Mouse (Mus musculus): ENCODE measurements at regions not wholly inside any gene's neighbourhood (a gene's known extent, or its start where the extent isn't known, plus 50 kb on each side); places are given as distances from the start of the nearest gene placed in this dataset.

GRCm38 (mm10) chr12:27194001-27194400, 148.4 kb downstream of the Sox11 start:
- Histone ChIP-seq H3K4me3 (ENCODE audit: low read depth, low read length) (no peak overlapping the region), H3K27me3 (ENCODE audit: control insufficient read depth, insufficient read depth, low read depth, low read length) (no peaks in the 10 kb centered on the region), H3K4me1 (ENCODE audit: control insufficient read depth, low read depth, low read length) (no peaks in the 10 kb centered on the region), H3K27ac (ENCODE audit: low read length) (no peak overlapping the region), H3K4me2 (ENCODE audit: low read depth, low read length) (no peak overlapping the region), H3K9me3 (replicated peaks; ENCODE audit: control insufficient read depth, low read length) (no peaks in the 10 kb centered on the region), H3K36me3 (ENCODE audit: control insufficient read depth, insufficient read depth) (no peaks in the 10 kb centered on the region), H3K9ac (ENCODE audit: low read depth, low read length) (no peak overlapping the region)
- no peak for ATAC-seq (ENCODE audit: low read depth)

- Histone ChIP-seq H3K9ac (ENCODE audit: low read depth, low read length) (no peak overlapping the region), H3K36me3 (ENCODE audit: control insufficient read depth, insufficient read depth) (no peaks in the 10 kb centered on the region), H3K4me3 (ENCODE audit: low read depth, low read length) (no peak overlapping the region), H3K27ac (ENCODE audit: low read length) (no peak overlapping the region), H3K4me1 (ENCODE audit: control insufficient read depth, low read depth, low read length) (no peaks in the 10 kb centered on the region), H3K9me3 (replicated peaks; ENCODE audit: control insufficient read depth, low read length) (no peaks in the 10 kb centered on the region), H3K27me3 (ENCODE audit: control insufficient read depth, insufficient read depth, low read depth, low read length) (no peaks in the 10 kb centered on the region), H3K4me2 (ENCODE audit: low read depth, low read length) (no peak overlapping the region)
- WGBS (ENCODE audit: insufficient replicate concordance): 67% methylated on average over 6 of the region's 6 CpGs
- no peak for ATAC-seq (ENCODE audit: low read depth)
Measured at GRCm38 (mm10) chr12:27191916-27192315, 150.5 kb downstream of the Sox11 start.

GRCm38 (mm10) chr12:27187480-27187879, 154.9 kb downstream of the Sox11 start:
- no peak for ATAC-seq (ENCODE audit: low read depth)
- H3K4me1 ChIP-seq (ENCODE audit: control insufficient read depth, low read depth, low read length): no peaks in the 10 kb centered on the region
- no peak overlapping the region for H3K4me3 ChIP-seq (ENCODE audit: low read depth, low read length)
- no peak overlapping the region for H3K27ac ChIP-seq (ENCODE audit: low read length)
- 53% methylated on average over 3 of the region's 3 CpGs for WGBS (ENCODE audit: insufficient replicate concordance)
- H3K9me3 ChIP-seq (replicated peaks; ENCODE audit: control insufficient read depth, low read length): no peaks in the 10 kb centered on the region
- H3K36me3 ChIP-seq (ENCODE audit: control insufficient read depth, insufficient read depth): no peaks in the 10 kb centered on the region
- H3K4me2 ChIP-seq (ENCODE audit: low read depth, low read length): no peak overlapping the region
- no peak overlapping the region for H3K9ac ChIP-seq (ENCODE audit: low read depth, low read length)
- H3K27me3 ChIP-seq (ENCODE audit: control insufficient read depth, insufficient read depth, low read depth, low read length): no peaks in the 10 kb centered on the region

GRCm38 (mm10) chr12:27182397-27183375, 159.7 kb downstream of the Sox11 start:
- WGBS (ENCODE audit: insufficient replicate concordance): 50% methylated on average over 5 of the region's 5 CpGs
- no peak for ATAC-seq (ENCODE audit: low read depth)
- H3K9me3 ChIP-seq (replicated peaks; ENCODE audit: control insufficient read depth, low read length): no peaks in the 10 kb centered on the region
- no peaks in the 10 kb centered on the region for H3K27me3 ChIP-seq (ENCODE audit: control insufficient read depth, insufficient read depth, low read depth, low read length)
- no peak overlapping the region for H3K4me2 ChIP-seq (ENCODE audit: low read depth, low read length)
- H3K36me3 ChIP-seq (ENCODE audit: control insufficient read depth, insufficient read depth): no peaks in the 10 kb centered on the region
- no peak overlapping the region for H3K27ac ChIP-seq (ENCODE audit: low read length)
- no peak overlapping the region for H3K4me3 ChIP-seq (ENCODE audit: low read depth, low read length)
- H3K9ac ChIP-seq (ENCODE audit: low read depth, low read length): no peak overlapping the region
- no peaks in the 10 kb centered on the region for H3K4me1 ChIP-seq (ENCODE audit: control insufficient read depth, low read depth, low read length)

- no peaks in the 10 kb centered on the region for H3K36me3 ChIP-seq (ENCODE audit: control insufficient read depth, insufficient read depth)
- H3K4me2 ChIP-seq (ENCODE audit: low read depth, low read length): no peak overlapping the region
- H3K9me3 ChIP-seq (replicated peaks; ENCODE audit: control insufficient read depth, low read length): no peaks in the 10 kb centered on the region
- H3K4me3 ChIP-seq (ENCODE audit: low read depth, low read length): no peak overlapping the region
- no peaks in the 10 kb centered on the region for H3K27me3 ChIP-seq (ENCODE audit: control insufficient read depth, insufficient read depth, low read depth, low read length)
- WGBS (ENCODE audit: insufficient replicate concordance): 70% methylated on average over 4 of the region's 4 CpGs
- H3K27ac ChIP-seq (ENCODE audit: low read length): no peak overlapping the region
- no peak for ATAC-seq (ENCODE audit: low read depth)
- no peaks in the 10 kb centered on the region for H3K4me1 ChIP-seq (ENCODE audit: control insufficient read depth, low read depth, low read length)
- no peak overlapping the region for H3K9ac ChIP-seq (ENCODE audit: low read depth, low read length)
Measured at GRCm38 (mm10) chr12:27173561-27173960, 168.8 kb downstream of the Sox11 start.

GRCm38 (mm10) chr12:27173151-27173550, 169.2 kb downstream of the Sox11 start:
- Histone ChIP-seq H3K9ac (ENCODE audit: low read depth, low read length) (no peak overlapping the region), H3K9me3 (replicated peaks; ENCODE audit: control insufficient read depth, low read length) (no peaks in the 10 kb centered on the region), H3K27me3 (ENCODE audit: control insufficient read depth, insufficient read depth, low read depth, low read length) (no peaks in the 10 kb centered on the region), H3K4me3 (ENCODE audit: low read depth, low read length) (no peak overlapping the region), H3K27ac (ENCODE audit: low read length) (no peak overlapping the region), H3K36me3 (ENCODE audit: control insufficient read depth, insufficient read depth) (no peaks in the 10 kb centered on the region), H3K4me1 (ENCODE audit: control insufficient read depth, low read depth, low read length) (no peaks in the 10 kb centered on the region), H3K4me2 (ENCODE audit: low read depth, low read length) (no peak overlapping the region)
- WGBS (ENCODE audit: insufficient replicate concordance): 56% methylated on average over 4 of the region's 4 CpGs
- ATAC-seq (ENCODE audit: low read depth): no peak

- H3K4me2 ChIP-seq (ENCODE audit: low read depth, low read length): no peak overlapping the region
- H3K27ac ChIP-seq (ENCODE audit: low read length): no peak overlapping the region
- no peak overlapping the region for H3K4me3 ChIP-seq (ENCODE audit: low read depth, low read length)
- no peak for ATAC-seq (ENCODE audit: low read depth)
- H3K36me3 ChIP-seq (ENCODE audit: control insufficient read depth, insufficient read depth): no peaks in the 10 kb centered on the region
- no peaks in the 10 kb centered on the region for H3K4me1 ChIP-seq (ENCODE audit: control insufficient read depth, low read depth, low read length)
- H3K9ac ChIP-seq (ENCODE audit: low read depth, low read length): no peak overlapping the region
- no peaks in the 10 kb centered on the region for H3K27me3 ChIP-seq (ENCODE audit: control insufficient read depth, insufficient read depth, low read depth, low read length)
- H3K9me3 ChIP-seq (replicated peaks; ENCODE audit: control insufficient read depth, low read length): no peaks in the 10 kb centered on the region
Measured at GRCm38 (mm10) chr12:27171595-27171994, 170.8 kb downstream of the Sox11 start.

GRCm38 (mm10) chr12:27164920-27165504, 177.4 kb downstream of the Sox11 start:
- Histone ChIP-seq H3K4me1 (ENCODE audit: control insufficient read depth, low read depth, low read length) (no peaks in the 10 kb centered on the region), H3K4me2 (ENCODE audit: low read depth, low read length) (no peak overlapping the region), H3K9ac (ENCODE audit: low read depth, low read length) (no peak overlapping the region), H3K9me3 (replicated peaks; ENCODE audit: control insufficient read depth, low read length) (no peaks in the 10 kb centered on the region), H3K27me3 (ENCODE audit: control insufficient read depth, insufficient read depth, low read depth, low read length) (no peaks in the 10 kb centered on the region), H3K27ac (ENCODE audit: low read length) (no peak overlapping the region), H3K36me3 (ENCODE audit: control insufficient read depth, insufficient read depth) (no peaks in the 10 kb centered on the region), H3K4me3 (ENCODE audit: low read depth, low read length) (no peak overlapping the region)
- no peak for ATAC-seq (ENCODE audit: low read depth)
- 73% methylated on average over 4 of the region's 4 CpGs for WGBS (ENCODE audit: insufficient replicate concordance)

GRCm38 (mm10) chr12:27160063-27160686, 182.2 kb downstream of the Sox11 start:
- Histone ChIP-seq H3K36me3 (ENCODE audit: control insufficient read depth, insufficient read depth) (no peaks in the 10 kb centered on the region), H3K27me3 (ENCODE audit: control insufficient read depth, insufficient read depth, low read depth, low read length) (no peaks in the 10 kb centered on the region), H3K9ac (ENCODE audit: low read depth, low read length) (no peak overlapping the region), H3K9me3 (replicated peaks; ENCODE audit: control insufficient read depth, low read length) (no peaks in the 10 kb centered on the region), H3K27ac (ENCODE audit: low read length) (no peak overlapping the region), H3K4me2 (ENCODE audit: low read depth, low read length) (no peak overlapping the region), H3K4me3 (ENCODE audit: low read depth, low read length) (no peak overlapping the region), H3K4me1 (ENCODE audit: control insufficient read depth, low read depth, low read length) (no peaks in the 10 kb centered on the region)
- no peak for ATAC-seq (ENCODE audit: low read depth)
- 66% methylated on average over 18 of the region's 18 CpGs for WGBS (ENCODE audit: insufficient replicate concordance)
